Mouse (Mus musculus): Measurements from ENCODE around the gene Olfr1040.
"Not testable (repeated sequence)": the region's sequence is repeated elsewhere in the genome, so short reads cannot be mapped to it uniquely, and the experiment has no call there.

Olfr1040 gene

DNA sequence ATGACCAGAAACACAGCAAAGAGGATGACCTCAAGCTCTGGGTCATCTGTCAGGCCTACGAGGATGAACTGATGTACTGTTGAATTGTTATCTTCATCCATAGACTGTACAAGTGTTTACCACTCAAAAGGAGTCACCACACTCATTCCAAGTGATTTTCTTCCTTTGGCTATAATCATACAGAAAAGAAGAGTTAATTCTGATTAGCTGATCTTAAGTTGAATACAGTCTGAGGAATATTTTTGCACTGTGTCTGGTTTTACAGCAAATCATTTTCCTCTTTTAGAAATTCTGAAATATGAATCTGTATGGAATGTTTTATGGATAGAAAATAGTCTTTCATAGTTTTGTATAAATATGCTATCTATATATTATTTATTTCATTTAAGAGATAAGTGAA lies at the start of gene Olfr1040:
TSS of gene Olfr1040 (minus strand) at position 101 of the 400 bp plus-strand sequence.
- in situ Hi-C loops (cut with MboI, MseI): no loop called here

DNA sequence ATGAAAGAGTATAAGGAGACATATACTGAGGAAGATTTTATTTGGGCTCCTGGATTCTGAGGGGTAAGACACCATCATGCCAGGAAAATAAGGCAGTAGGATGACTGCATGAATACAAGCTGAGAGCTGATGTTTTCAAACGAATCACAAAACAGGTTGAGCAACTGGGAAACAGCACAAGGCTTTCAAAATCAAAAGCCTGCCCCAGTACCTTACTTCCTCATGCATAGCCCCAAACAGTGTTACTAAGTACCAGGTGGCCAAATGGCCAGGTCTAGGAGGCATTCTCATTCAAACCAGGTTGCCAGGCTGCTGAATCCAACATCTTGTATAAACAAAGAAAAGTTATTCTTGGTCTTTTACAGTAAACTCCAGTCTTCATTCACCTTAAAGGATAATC lies 49.3 kb upstream of the Olfr1040 start:
- in situ Hi-C loops (cut with MboI, MseI): no loop called here

DNA sequence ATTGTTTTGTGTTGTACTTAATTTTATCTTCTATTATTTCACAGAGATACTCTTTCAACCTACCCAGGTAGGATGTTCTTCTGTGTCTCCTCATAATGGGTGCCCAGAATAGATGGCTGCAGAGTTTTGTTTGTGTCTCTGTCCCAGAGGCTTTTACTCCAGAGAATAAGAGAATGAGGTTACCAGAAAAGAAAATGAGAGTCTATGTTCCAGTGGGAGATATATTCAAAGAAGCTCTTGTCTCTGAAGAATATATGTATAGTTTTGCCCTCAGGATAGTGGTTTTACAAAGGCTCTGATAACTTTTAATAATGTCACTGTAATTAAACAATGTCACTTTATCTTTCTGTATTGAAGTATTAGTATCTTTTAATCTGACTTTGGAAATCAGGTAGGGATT lies 39.1 kb upstream of the Olfr1040 start, which contains the start of gene Olfr52:
TSS of gene Olfr52 (minus strand) at position 101 of the 400 bp plus-strand sequence.
- in situ Hi-C loops (cut with MboI, MseI): no loop called here

DNA sequence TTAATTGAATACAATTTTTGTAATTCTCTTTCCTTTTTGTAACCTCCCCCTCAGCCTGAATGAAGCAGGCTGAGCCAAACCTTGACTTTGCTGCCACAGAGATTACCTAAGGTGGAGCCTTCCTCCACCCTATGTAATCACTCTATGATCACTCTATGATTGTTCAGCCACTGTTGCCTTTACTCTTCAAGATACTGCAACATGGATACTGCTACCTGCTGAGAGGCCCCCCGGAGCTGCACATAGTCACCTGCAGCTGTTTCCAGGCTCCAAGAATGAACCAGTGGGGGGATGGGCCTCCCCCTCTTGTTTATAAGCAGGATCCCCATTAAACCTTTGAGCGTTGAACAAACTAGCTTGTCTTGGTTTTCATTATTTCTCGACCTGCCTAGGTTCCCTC lies 33.4 kb upstream of the Olfr1040 start:
- in situ Hi-C loops (cut with MboI, MseI): no loop called here

DNA sequence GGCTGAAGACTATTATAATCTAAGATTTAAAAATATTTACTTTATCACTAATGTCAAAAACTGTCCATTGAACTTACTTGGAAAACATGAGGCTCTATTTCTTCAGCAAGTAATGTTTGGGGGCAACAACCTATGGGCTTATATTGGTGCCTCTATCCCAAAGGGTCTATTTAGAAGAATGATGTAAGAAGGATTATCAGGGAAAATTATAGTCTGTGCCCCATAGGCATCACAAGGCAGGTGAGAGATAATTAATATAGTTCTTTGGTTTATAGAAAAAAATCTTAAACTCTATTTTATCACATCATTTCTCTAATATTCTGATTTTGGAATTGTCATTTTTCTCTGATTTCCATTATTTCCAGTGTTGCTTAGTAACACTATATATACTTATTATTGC lies 31.2 kb upstream of the Olfr1040 start, which contains the start of gene Olfr1044:
TSS of gene Olfr1044 (minus strand) at position 101 of the 400 bp plus-strand sequence.
- in situ Hi-C loops (cut with MboI, MseI): no loop called here

DNA sequence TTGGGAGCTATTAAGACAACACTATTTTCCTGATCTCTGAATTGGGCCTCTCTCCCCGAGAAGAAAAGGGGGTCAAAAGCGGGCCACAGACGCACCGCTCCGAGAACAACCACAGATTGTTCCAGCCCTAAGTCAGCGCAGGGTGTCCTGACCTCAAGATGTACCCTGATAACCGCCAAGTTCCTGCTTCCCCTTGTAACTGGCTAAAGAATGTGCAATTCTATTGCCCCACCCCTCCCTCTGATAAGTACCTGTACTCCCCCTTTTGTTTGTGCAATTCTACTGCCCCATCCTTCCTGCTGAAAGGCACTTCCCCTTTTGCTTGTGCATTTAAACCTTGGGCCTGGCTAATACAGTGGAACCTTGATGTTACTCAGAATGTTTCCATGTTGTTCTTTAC lies 28.9 kb upstream of the Olfr1040 start:
- in situ Hi-C loops (cut with MboI, MseI): not testable (repeated sequence)

DNA sequence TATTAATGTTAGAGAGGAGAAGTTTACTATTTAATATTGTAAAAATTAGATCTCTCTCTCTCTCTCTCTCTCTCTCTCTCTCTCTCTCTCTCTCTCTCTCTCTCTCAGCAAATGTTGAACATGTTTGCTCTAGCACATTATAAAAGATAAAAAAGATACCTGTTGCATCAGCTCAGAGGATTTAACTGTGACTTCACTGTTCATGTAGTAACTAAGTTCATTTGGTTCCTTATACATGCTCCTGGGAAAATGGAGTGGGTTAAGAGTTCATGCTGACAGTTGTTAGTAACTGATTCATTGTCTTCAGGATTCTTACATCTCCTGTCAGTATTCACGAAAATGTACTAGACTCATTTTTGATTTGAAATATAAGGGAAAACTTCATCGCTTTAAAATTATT lies 20.9 kb upstream of the Olfr1040 start, which contains the start of gene Olfr1043:
TSS of gene Olfr1043 (minus strand) at position 101 of the 400 bp plus-strand sequence.
- in situ Hi-C loops (cut with MboI, MseI): no loop called here

DNA sequence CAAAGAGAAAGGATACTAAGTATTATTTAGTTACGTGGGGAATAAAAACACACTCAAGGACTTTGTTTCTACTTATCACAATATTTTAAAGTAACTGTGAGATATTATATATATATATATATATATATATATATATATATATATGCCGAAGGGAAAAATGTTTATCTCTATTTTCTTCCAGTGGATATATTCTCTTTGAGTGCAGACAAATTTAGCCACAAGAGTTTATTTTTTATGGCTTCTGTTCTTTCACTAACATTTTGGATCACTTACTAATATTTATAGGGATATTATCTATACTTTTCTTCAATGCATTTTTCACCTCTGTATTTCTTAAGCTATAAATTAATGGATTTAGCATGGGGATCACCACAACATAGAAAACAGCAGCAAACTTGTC lies 15.2 kb upstream of the Olfr1040 start, which contains the start of gene Olfr1042:
TSS of gene Olfr1042 (minus strand) at position 101 of the 400 bp plus-strand sequence.
- in situ Hi-C loops (cut with MboI, MseI): no loop called here

DNA sequence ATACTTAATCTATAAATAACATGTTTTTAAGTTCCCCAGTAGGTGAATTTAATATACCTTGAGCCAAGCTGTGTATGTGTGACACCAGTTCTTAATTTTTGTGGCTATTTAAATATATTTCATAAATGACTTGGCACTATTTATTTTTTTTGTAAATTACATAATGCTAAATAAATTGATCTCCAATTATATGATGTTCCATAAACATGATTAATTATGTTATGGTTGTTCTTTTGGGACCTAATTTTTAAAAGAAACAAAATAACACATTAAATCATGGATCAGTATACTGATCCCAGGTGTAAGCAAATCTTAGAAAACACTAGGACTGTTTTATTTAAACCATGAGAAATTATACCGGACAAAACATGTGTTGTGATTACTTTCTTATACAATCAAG lies 10.7 kb downstream of the Olfr1040 start, which contains the start of gene Olfr1039:
TSS of gene Olfr1039 (minus strand) at position 101 of the 400 bp plus-strand sequence.
- in situ Hi-C loops (cut with MboI, MseI): no loop called here
